Mouse (Mus musculus) heart, embryonic 16.5 days (tissue): ENCODE measurements around the gene Acox3. TPM values are rescaled to one million over a fixed set of nuclear protein-coding genes. Genes with fewer than 3 reads are reported as not detected.

Experiments used
- ATAC-seq: fragments of 200-750 bp; cut with Nextera tagmentation; replicated peaks from 2 replicates; pipeline ENCODE4 v1.8.0; 2017; ENCODE audit warnings: moderate number of reproducible peaks; ENCODE audit not compliant: insufficient read depth, low FRiP score; ENCODE audit errors: extremely low read depth
- H3K27ac ChIP-seq: fragments of 300-500 bp; sonication (generic); 2 replicates; pipeline ENCODE4 v1.5.1; 2014; ENCODE audit warnings: mild to moderate bottlenecking, low read length, control low read depth, moderate library complexity
- H3K27me3 ChIP-seq: fragments of 300-500 bp; sonication (generic); 2 replicates; pipeline ENCODE4 v1.6.1; 2014; ENCODE audit warnings: low read length, mixed read lengths; ENCODE audit not compliant: control insufficient read depth, insufficient read depth
- H3K36me3 ChIP-seq: fragments of 300-500 bp; sonication (generic); 2 replicates; pipeline ENCODE4 v1.6.1; 2014; ENCODE audit not compliant: control insufficient read depth, insufficient read depth
- H3K4me1 ChIP-seq: fragments of 300-500 bp; sonication (generic); 2 replicates; pipeline ENCODE4 v1.6.1; 2014; ENCODE audit warnings: low read length, mixed read lengths; ENCODE audit not compliant: control insufficient read depth, insufficient read depth
- H3K4me2 ChIP-seq: fragments of 300-500 bp; sonication (generic); 2 replicates; pipeline ENCODE4 v1.6.1; 2014; ENCODE audit warnings: low read depth, mild to moderate bottlenecking, control low read depth, low read length
- H3K4me3 ChIP-seq: fragments of 300-500 bp; sonication (generic); 2 replicates; pipeline ENCODE4 v1.5.1; 2014; ENCODE audit warnings: mild to moderate bottlenecking, control low read depth, low read length
- H3K9ac ChIP-seq: fragments of 300-500 bp; sonication (generic); 2 replicates; pipeline ENCODE4 v1.6.1; 2014; ENCODE audit warnings: low read length, control low read depth
- H3K9me3 ChIP-seq: fragments of 300-500 bp; sonication (generic); replicated peaks from 2 replicates; pipeline ENCODE4 v1.6.1; 2016; ENCODE audit warnings: low read length; ENCODE audit not compliant: control insufficient read depth
- WGBS: fragments of 180-500 bp; shearing (Covaris S2); extraction: QIAGEN DNeasy Blood & Tissue Kit; methylation state at CpG from one replicate; pipeline ENCODE4 v1.1.7; 2014; 5-methylcytosine and 5-hydroxymethylcytosine counted together
- polyA plus RNA-seq: library from polyadenylated mRNA; unstranded; fragments of >200 nt; fragmentation: Nextera tagmentation; extraction: Ambion mirVana; gene quantifications from 2 replicates; pipeline ENCODE4 v1.2.1, GENCODE M21; 2015

Gene Acox3
- polyA plus RNA-seq, 1 experiment from 2014 or later, result 11.2 TPM

- no peaks in the 10 kb centered on the region for H3K27me3 ChIP-seq
- no peak overlapping the region for H3K4me2 ChIP-seq
- ATAC-seq, result no peak
- 70% methylated on average over 6 of the region's 6 CpGs for WGBS
- no peaks in the 10 kb centered on the region for H3K9me3 ChIP-seq
- H3K9ac ChIP-seq, result no peak overlapping the region
- H3K4me1 ChIP-seq, result peaks cover 5% of the 10 kb centered on the region
- H3K27ac ChIP-seq, result no peak overlapping the region
- H3K4me3 ChIP-seq, result no peak overlapping the region
- H3K36me3 ChIP-seq, result no peaks in the 10 kb centered on the region
Measured at GRCm38 (mm10) chr5:35645938-35646493, 63.2 kb downstream of the Acox3 start.

GRCm38 (mm10) chr5:35646927-35647326 lies 64.1 kb downstream of the Acox3 start:
- no peak overlapping the region for H3K27ac ChIP-seq
- no peak overlapping the region for H3K4me3 ChIP-seq
- no peaks in the 10 kb centered on the region for H3K9me3 ChIP-seq
- ATAC-seq, result no peak
- H3K4me2 ChIP-seq, result no peak overlapping the region
- no peak overlapping the region for H3K9ac ChIP-seq
- no peaks in the 10 kb centered on the region for H3K27me3 ChIP-seq
- 86% methylated on average over 1 of the region's 1 CpGs for WGBS
- H3K36me3 ChIP-seq, result no peaks in the 10 kb centered on the region
- H3K4me1 ChIP-seq, result peaks cover 5% of the 10 kb centered on the region

DNA sequence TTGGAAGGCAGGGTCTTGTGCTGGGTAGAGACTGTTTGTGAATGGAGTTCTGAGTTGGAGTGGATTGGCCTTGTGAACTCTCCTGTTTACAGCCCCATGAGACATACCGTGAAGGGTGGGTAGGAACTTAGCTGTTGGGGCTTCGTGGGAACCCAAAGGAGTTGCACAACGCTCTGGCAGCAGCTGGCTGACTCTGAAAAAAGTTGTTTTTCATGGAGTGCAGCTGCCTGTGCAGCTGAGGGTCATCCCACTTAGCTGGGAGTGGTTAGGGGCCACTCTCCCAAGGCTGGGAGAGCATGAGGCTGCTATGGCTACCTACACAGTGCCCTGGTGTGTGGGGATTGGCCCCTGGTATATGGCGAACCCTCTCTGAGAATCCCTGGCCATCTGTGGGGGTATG lies 64.7 kb downstream of the Acox3 start:
- Histone ChIP-seq H3K4me1 (peaks cover 5% of the 10 kb centered on the region), H3K9ac (no peak overlapping the region), H3K4me2 (no peak overlapping the region), H3K27ac (no peak overlapping the region), H3K4me3 (no peak overlapping the region), H3K27me3 (no peaks in the 10 kb centered on the region), H3K9me3 (no peaks in the 10 kb centered on the region), H3K36me3 (no peaks in the 10 kb centered on the region)
- 67% methylated on average over 4 of the region's 4 CpGs for WGBS
- no peak for ATAC-seq

GRCm38 (mm10) chr5:35648230-35648629 lies 65.4 kb downstream of the Acox3 start:
- no peak overlapping the region for H3K4me3 ChIP-seq
- ATAC-seq, result no peak
- no peak overlapping the region for H3K9ac ChIP-seq
- no peak overlapping the region for H3K27ac ChIP-seq
- H3K4me1 ChIP-seq, result peaks cover 5% of the 10 kb centered on the region
- no peak overlapping the region for H3K4me2 ChIP-seq
- no peaks in the 10 kb centered on the region for H3K27me3 ChIP-seq
- no peaks in the 10 kb centered on the region for H3K36me3 ChIP-seq
- H3K9me3 ChIP-seq, result no peaks in the 10 kb centered on the region
- WGBS, result 46% methylated on average over 2 of the region's 2 CpGs

- H3K9me3 ChIP-seq, result no peaks in the 10 kb centered on the region
- H3K4me3 ChIP-seq, result no peak overlapping the region
- 76% methylated on average over 3 of the region's 3 CpGs for WGBS
- no peak for ATAC-seq
- H3K4me1 ChIP-seq, result no peaks in the 10 kb centered on the region; the same call in 1 of the 2 replicates
- no peaks in the 10 kb centered on the region for H3K27me3 ChIP-seq
- H3K36me3 ChIP-seq, result no peaks in the 10 kb centered on the region
- H3K27ac ChIP-seq, result no peak overlapping the region
- H3K4me2 ChIP-seq, result no peak overlapping the region
- H3K9ac ChIP-seq, result no peak overlapping the region
Measured at GRCm38 (mm10) chr5:35652319-35652718, 69.5 kb downstream of the Acox3 start.

DNA sequence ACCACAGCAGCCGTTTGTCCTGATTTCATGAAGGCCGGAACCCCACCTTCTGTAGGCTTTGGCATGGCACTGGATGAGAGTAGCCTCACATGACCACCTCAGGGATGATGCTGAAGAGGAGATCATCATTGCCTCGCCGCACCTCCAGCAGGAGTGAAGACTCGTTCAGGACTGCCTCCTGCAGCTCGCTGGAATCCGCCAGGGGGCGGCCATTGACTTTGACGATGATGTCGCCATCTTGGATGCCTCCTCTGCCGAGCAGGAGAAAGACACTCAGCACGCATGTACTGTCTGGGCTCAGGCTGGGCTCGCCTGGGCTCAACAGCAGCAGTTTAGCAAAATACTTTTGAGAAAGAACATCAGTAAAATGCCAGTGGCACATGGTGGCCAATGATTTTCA lies 70.0 kb downstream of the Acox3 start:
- H3K9me3 ChIP-seq, result no peaks in the 10 kb centered on the region
- H3K4me3 ChIP-seq, result no peak overlapping the region
- no peak overlapping the region for H3K4me2 ChIP-seq
- no peaks in the 10 kb centered on the region for H3K36me3 ChIP-seq
- H3K4me1 ChIP-seq, result no peaks in the 10 kb centered on the region; the same call in 1 of the 2 replicates
- no peak overlapping the region for H3K9ac ChIP-seq
- 88% methylated on average over 13 of the region's 13 CpGs for WGBS
- ATAC-seq, result no peak
- H3K27ac ChIP-seq, result no peak overlapping the region
- H3K27me3 ChIP-seq, result no peaks in the 10 kb centered on the region

GRCm38 (mm10) chr5:35653743-35654395 lies 71.0 kb downstream of the Acox3 start:
- no peaks in the 10 kb centered on the region for H3K4me1 ChIP-seq
- no peaks in the 10 kb centered on the region for H3K9me3 ChIP-seq
- H3K36me3 ChIP-seq, result no peaks in the 10 kb centered on the region
- no peaks in the 10 kb centered on the region for H3K27me3 ChIP-seq
- no peak overlapping the region for H3K4me3 ChIP-seq
- no peak overlapping the region for H3K9ac ChIP-seq
- H3K4me2 ChIP-seq, result no peak overlapping the region
- WGBS, result 72% methylated on average over 9 of the region's 9 CpGs
- no peak for ATAC-seq
- H3K27ac ChIP-seq, result no peak overlapping the region

DNA sequence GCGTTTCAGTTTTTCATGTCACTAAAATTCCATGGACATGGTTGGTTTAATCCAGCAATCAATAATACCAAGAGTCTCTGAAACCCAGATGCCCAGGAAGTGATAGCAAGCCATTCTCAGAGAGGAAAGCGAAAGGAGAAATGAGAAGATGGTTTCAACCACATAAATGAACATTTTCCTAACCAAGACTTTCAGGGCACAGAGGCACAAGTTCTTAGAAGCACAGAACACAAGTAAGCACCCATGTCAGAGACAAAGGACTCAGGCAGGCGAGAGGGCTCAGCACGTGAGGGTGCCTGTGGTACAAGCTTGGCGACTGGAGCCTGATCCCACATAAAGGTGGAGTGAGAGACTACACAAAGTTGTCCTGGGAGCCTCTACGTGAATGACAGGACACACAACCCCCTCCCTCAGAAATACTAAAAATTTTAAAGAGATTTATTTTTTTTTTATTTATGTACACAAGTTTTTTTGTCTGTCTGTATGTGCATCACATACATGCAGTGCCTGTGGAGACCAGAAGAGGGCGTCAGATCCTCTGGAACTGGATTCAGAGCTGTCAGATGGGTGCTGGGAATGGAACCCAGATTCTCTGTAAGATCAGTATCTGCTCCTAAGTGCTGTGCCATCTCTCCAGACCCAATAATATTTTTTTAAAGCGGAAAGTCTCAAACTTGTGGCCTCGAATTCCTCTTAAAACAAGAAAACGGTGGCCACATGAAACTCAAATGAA lies 73.1 kb downstream of the Acox3 start:
- Histone ChIP-seq H3K4me3 (no peak overlapping the region), H3K27me3 (no peaks in the 10 kb centered on the region), H3K36me3 (no peaks in the 10 kb centered on the region), H3K4me1 (peaks cover 6% of the 10 kb centered on the region), H3K9ac (no peak overlapping the region), H3K27ac (no peak overlapping the region), H3K9me3 (no peaks in the 10 kb centered on the region), H3K4me2 (no peak overlapping the region)
- 87% methylated on average over 10 of the region's 10 CpGs for WGBS
- no peak for ATAC-seq

DNA sequence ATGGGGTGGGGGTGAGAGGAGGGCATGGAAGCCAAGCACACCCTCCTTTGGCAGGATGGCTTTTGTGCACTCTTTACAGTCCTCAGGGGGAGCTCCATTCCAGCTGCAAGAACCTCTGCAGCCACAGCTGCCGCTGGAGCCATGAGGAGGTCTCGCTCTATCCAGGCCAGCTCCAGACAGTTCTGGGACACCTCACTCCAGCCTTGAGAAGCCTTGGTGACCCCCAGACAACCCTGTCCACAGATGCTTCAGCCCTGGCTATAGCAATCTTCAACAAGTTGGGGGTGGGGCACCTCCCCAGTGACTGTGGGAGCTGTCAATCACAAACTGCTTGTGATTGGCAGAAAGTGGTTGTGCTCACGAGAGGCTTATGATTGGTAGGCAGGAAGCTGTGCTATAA lies 76.7 kb downstream of the Acox3 start:
- no peak overlapping the region for H3K27ac ChIP-seq
- H3K36me3 ChIP-seq, result no peaks in the 10 kb centered on the region
- peaks cover 12% of the 10 kb centered on the region for H3K4me1 ChIP-seq
- 52% methylated on average over 3 of the region's 3 CpGs for WGBS
- no peak for ATAC-seq
- H3K4me3 ChIP-seq, result no peak overlapping the region
- no peak overlapping the region for H3K4me2 ChIP-seq
- 0 out of 2 replicates have a peak, but pooled peaks cover 2% of the 10 kb centered on the region for H3K27me3 ChIP-seq
- no peak overlapping the region for H3K9ac ChIP-seq
- H3K9me3 ChIP-seq, result no peaks in the 10 kb centered on the region
